Mouse (Mus musculus) neural tube, embryonic 15.5 days (tissue): ENCODE measurements around the gene Ogdh. TPM values are rescaled to one million over a fixed set of nuclear protein-coding genes. Genes with fewer than 3 reads are reported as not detected.

Experiments used
- ATAC-seq: fragments of 200-750 bp; cut with Nextera tagmentation; 2 replicates; pipeline ENCODE4 v1.8.0; 2017; ENCODE audit warnings: mild to moderate bottlenecking, moderate TSS enrichment, moderate library complexity; ENCODE audit not compliant: low FRiP score
- H3K27ac ChIP-seq: fragments of 300-500 bp; sonication (generic); replicated peaks from 2 replicates; pipeline ENCODE4 v1.5.1; 2015; ENCODE audit warnings: mild to moderate bottlenecking, inconsistent platforms
- H3K27me3 ChIP-seq: fragments of 300-500 bp; sonication (generic); replicated peaks from 2 replicates; pipeline ENCODE4 v1.6.1; 2015; ENCODE audit warnings: inconsistent platforms
- H3K36me3 ChIP-seq: fragments of 300-500 bp; sonication (generic); 2 replicates; pipeline ENCODE4 v1.6.1; 2015; ENCODE audit warnings: inconsistent platforms
- H3K4me1 ChIP-seq: fragments of 300-500 bp; sonication (generic); 2 replicates; pipeline ENCODE4 v1.6.1; 2015; ENCODE audit warnings: inconsistent platforms
- H3K4me2 ChIP-seq: fragments of 300-500 bp; sonication (generic); 2 replicates; pipeline ENCODE4 v1.6.1; 2015; ENCODE audit warnings: inconsistent platforms, mild to moderate bottlenecking, moderate library complexity
- H3K4me3 ChIP-seq: fragments of 300-500 bp; sonication (generic); replicated peaks from 2 replicates; pipeline ENCODE4 v1.5.1; 2015; ENCODE audit warnings: mild to moderate bottlenecking, inconsistent platforms
- H3K9ac ChIP-seq: fragments of 300-500 bp; sonication (generic); replicated peaks from 2 replicates; pipeline ENCODE4 v1.6.1; 2015; ENCODE audit warnings: mild to moderate bottlenecking, inconsistent platforms
- H3K9me3 ChIP-seq: fragments of 300-500 bp; sonication (generic); replicated peaks from 2 replicates; pipeline ENCODE4 v1.6.1; 2016; ENCODE audit warnings: inconsistent platforms
- WGBS: fragments of 180-500 bp; shearing (Covaris S2); methylation state at CpG from one replicate; pipeline ENCODE4 v1.1.7; 2015; ENCODE audit warnings: mixed read lengths; 5-methylcytosine and 5-hydroxymethylcytosine counted together
- polyA plus RNA-seq: library from polyadenylated mRNA; unstranded; fragments of >200 nt; fragmentation: Nextera tagmentation; extraction: Ambion mirVana; gene quantifications from 2 replicates; pipeline ENCODE4 v1.2.1, GENCODE M21; 2015

Ogdh gene
- polyA plus RNA-seq, 1 experiment from 2014 or later: 129 TPM

- 87% methylated on average over 2 of the region's 2 CpGs for WGBS
- no peak overlapping the region for H3K4me3 ChIP-seq
Measured at GRCm38 (mm10) chr11:6302793-6303192, 11.4 kb downstream of the Ogdh start.

GRCm38 (mm10) chr11:6305943-6306430, 14.6 kb downstream of the Ogdh start:
- Histone ChIP-seq H3K27ac (no peak overlapping the region), H3K4me1 (no peaks in the 10 kb centered on the region), H3K4me2 (no peak overlapping the region), H3K4me3 (no peak overlapping the region), H3K36me3 (peaks cover 43% of the 10 kb centered on the region), H3K27me3 (no peaks in the 10 kb centered on the region), H3K9me3 (no peaks in the 10 kb centered on the region), H3K9ac (no peak overlapping the region)
- no peak for ATAC-seq
- WGBS: 98% methylated on average over 1 of the region's 1 CpGs

More at GRCm38 (mm10) chr11:6302793-6303192, 11.4 kb downstream of the Ogdh start:
- H3K4me1 ChIP-seq: no peaks in the 10 kb centered on the region
- no peaks in the 10 kb centered on the region for H3K9me3 ChIP-seq
- peaks cover 47% of the 10 kb centered on the region for H3K36me3 ChIP-seq
- H3K27ac ChIP-seq: no peak overlapping the region
- ATAC-seq: no peak
- H3K4me2 ChIP-seq: no peak overlapping the region
- no peak overlapping the region for H3K9ac ChIP-seq
- H3K27me3 ChIP-seq: no peaks in the 10 kb centered on the region

DNA sequence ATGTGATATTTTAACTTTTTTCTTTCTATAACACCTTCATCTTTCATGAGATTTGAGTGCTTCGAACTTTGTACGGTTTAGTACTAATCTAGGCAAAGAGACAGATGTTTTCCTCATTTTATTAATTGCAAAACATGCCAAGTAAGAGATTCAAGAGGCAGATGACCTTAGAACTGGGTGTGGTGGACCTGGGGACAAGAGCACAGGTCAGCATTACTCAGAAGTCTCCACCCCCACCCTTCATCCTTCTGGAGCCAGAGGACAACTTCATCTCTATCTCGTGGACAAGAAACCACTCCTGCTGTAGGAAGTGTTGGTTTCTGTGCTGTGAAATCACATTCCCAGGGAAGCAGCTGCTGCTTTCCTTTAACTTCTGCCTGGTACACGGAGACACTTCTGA, 16.7 kb downstream of the Ogdh start:
- Histone ChIP-seq H3K27ac (no peak overlapping the region), H3K4me1 (no peaks in the 10 kb centered on the region), H3K9me3 (no peaks in the 10 kb centered on the region), H3K9ac (no peak overlapping the region), H3K4me3 (no peak overlapping the region), H3K4me2 (no peak overlapping the region), H3K27me3 (no peaks in the 10 kb centered on the region), H3K36me3 (peaks cover 45% of the 10 kb centered on the region)
- 96% methylated on average over 4 of the region's 4 CpGs for WGBS
- ATAC-seq: no peak

DNA sequence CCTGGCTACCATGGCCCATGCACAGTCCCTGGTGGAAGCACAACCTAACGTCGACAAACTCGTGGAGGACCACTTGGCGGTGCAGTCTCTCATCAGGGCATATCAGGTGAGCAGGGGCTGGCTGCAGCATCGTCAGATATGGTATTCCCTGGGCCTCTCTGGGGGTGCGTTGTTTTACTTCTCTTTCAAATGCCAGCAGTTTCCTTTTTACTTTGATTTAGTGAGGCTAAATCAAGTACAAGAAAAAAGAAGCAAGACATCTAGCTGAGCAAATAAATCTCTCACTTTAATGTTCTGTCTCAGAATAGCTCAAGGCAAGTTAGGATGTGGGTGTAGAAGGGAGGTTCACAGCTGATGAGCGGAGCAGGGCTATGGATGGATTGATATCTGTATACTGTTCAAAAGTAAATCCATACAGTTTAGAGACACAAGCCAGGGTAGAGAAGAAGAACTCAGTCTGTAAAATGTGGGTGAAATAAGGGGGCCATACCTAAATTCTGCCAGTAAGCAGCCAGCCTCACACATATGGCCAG, 22.5 kb downstream of the Ogdh start:
- H3K4me3 ChIP-seq: no peak overlapping the region
- peaks cover 60% of the 10 kb centered on the region for H3K36me3 ChIP-seq
- no peak overlapping the region for H3K9ac ChIP-seq
- H3K4me2 ChIP-seq: no peak overlapping the region
- ATAC-seq: no peak
- no peaks in the 10 kb centered on the region for H3K9me3 ChIP-seq
- 77% methylated on average over 7 of the region's 7 CpGs for WGBS
- no peaks in the 10 kb centered on the region for H3K27me3 ChIP-seq
- no peaks in the 10 kb centered on the region for H3K4me1 ChIP-seq
- H3K27ac ChIP-seq: no peak overlapping the region

DNA sequence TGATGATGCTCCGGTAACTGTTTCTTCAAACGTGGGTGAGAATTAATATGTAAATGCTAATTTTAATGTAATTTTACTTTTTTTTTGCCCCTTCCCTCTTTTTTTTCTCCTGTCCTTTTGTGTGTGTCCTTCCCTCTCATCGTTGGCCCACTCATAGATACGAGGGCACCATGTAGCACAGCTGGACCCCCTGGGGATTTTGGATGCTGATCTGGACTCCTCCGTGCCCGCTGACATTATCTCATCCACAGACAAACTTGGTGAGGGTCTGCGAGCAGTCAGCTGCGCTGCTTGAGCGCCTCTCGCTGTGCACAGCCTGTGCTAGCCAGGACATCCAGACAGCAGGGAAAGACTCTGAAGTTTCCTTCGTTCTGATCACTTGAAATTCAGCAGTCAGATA, 25.4 kb downstream of the Ogdh start:
- Histone ChIP-seq H3K9me3 (no peaks in the 10 kb centered on the region), H3K9ac (no peak overlapping the region), H3K4me3 (no peak overlapping the region), H3K27ac (no peak overlapping the region), H3K27me3 (no peaks in the 10 kb centered on the region), H3K36me3 (peaks cover 48% of the 10 kb centered on the region), H3K4me2 (no peak overlapping the region), H3K4me1 (no peaks in the 10 kb centered on the region)
- WGBS: 84% methylated on average over 11 of the region's 11 CpGs
- no peak for ATAC-seq

GRCm38 (mm10) chr11:6318559-6318958, 27.1 kb downstream of the Ogdh start:
- peaks cover 46% of the 10 kb centered on the region for H3K36me3 ChIP-seq
- H3K27ac ChIP-seq: no peak overlapping the region
- no peak for ATAC-seq
- no peak overlapping the region for H3K4me3 ChIP-seq
- no peak overlapping the region for H3K9ac ChIP-seq
- no peak overlapping the region for H3K4me2 ChIP-seq
- no peaks in the 10 kb centered on the region for H3K27me3 ChIP-seq
- no peaks in the 10 kb centered on the region for H3K9me3 ChIP-seq
- 94% methylated on average over 5 of the region's 5 CpGs for WGBS
- H3K4me1 ChIP-seq: no peaks in the 10 kb centered on the region

GRCm38 (mm10) chr11:6319374-6319773, 27.9 kb downstream of the Ogdh start:
- Histone ChIP-seq H3K4me3 (no peak overlapping the region), H3K4me1 (no peaks in the 10 kb centered on the region), H3K4me2 (no peak overlapping the region), H3K9ac (no peak overlapping the region), H3K27me3 (no peaks in the 10 kb centered on the region), H3K36me3 (peaks cover 50% of the 10 kb centered on the region), H3K9me3 (no peaks in the 10 kb centered on the region), H3K27ac (no peak overlapping the region)
- no peak for ATAC-seq
- 90% methylated on average over 2 of the region's 2 CpGs for whole genome bisulfite sequencing

- Histone ChIP-seq H3K9me3 (no peaks in the 10 kb centered on the region), H3K4me1 (no peaks in the 10 kb centered on the region), H3K27me3 (no peaks in the 10 kb centered on the region), H3K4me2 (no peak overlapping the region), H3K9ac (no peak overlapping the region), H3K36me3 (peaks cover 29% of the 10 kb centered on the region), H3K4me3 (no peak overlapping the region), H3K27ac (no peak overlapping the region)
- 93% methylated on average over 2 of the region's 2 CpGs for WGBS
- no peak for ATAC-seq
Measured at GRCm38 (mm10) chr11:6322086-6322485, 30.7 kb downstream of the Ogdh start.

DNA sequence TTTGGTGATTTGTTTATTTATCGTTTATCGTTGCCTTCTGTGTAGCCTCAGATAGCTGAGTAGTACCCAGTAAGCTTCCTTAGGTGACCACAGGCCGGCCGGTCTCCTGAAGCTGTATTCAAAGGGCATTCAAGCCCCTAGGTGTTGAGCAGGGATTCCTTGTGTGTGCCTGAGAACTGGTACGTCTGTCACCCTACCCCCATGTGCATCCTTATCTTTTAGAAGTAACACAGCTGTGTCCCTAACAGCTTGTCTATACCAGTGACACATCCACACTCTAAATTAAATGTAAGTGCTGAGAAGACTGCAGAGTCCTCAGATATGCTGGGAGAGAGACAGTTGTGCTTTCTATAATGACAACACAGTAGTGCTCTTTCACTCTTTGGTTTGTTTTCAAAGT, 31.9 kb downstream of the Ogdh start:
- Histone ChIP-seq H3K4me1 (no peaks in the 10 kb centered on the region), H3K9me3 (no peaks in the 10 kb centered on the region), H3K27ac (no peak overlapping the region), H3K36me3 (peaks cover 19% of the 10 kb centered on the region), H3K4me2 (no peak overlapping the region), H3K9ac (no peak overlapping the region), H3K4me3 (no peak overlapping the region), H3K27me3 (no peaks in the 10 kb centered on the region)
- WGBS: 88% methylated on average over 5 of the region's 5 CpGs
- no peak for ATAC-seq

DNA sequence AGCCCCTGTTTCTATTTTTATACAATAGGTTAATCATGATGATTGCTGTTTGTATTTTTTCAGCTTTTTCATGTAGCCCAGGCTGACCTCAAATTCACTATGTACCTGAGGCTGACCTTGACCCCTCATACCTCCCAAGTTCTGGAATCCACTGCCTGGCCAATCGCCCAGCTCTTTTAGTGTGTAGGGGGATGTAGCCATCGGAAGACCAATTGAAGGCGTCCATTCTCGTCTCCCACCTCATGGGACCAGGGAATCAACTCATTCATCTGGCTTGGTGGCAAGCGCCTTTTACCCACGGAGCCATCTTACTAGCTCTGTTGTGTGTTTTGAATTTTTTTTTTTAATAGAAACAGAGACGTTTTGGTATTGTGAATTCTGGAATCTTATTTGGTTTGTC, 39.8 kb downstream of the Ogdh start:
- no peak overlapping the region for H3K4me2 ChIP-seq
- WGBS: 95% methylated on average over 7 of the region's 7 CpGs

DNA sequence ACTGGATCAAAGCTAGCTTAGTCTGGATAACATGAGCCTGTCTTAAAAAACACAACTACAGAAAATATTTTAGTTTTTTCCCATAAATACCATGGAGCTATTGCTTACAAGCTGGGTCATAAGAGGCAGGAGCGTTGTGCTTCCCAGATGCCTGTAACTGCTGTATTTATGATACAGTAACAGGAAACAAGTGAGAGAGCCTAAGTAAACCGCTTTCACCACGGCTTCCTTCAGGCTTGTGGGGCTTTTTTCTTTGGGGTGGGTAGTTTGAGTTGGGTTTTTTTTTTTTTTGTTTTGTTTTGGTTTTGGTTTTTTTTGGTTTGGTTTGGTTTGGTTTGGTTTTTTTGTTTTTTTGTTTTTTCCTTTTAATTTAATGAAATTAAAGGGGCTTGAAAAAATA, 41.2 kb downstream of the Ogdh start:
- no peaks in the 10 kb centered on the region for H3K27me3 ChIP-seq
- WGBS: 93% methylated on average over 3 of the region's 3 CpGs
- ATAC-seq: no peak
- peaks cover 14% of the 10 kb centered on the region for H3K36me3 ChIP-seq
- no peak overlapping the region for H3K9ac ChIP-seq
- no peak overlapping the region for H3K27ac ChIP-seq
- no peaks in the 10 kb centered on the region for H3K9me3 ChIP-seq
- no peaks in the 10 kb centered on the region for H3K4me1 ChIP-seq
- H3K4me3 ChIP-seq: no peak overlapping the region
- no peak overlapping the region for H3K4me2 ChIP-seq

More for the DNA sequence above, 39.8 kb downstream of the Ogdh start:
- no peaks in the 10 kb centered on the region for H3K27me3 ChIP-seq
- H3K36me3 ChIP-seq: peaks cover 14% of the 10 kb centered on the region
- H3K9ac ChIP-seq: no peak overlapping the region
- no peak overlapping the region for H3K4me3 ChIP-seq
- no peaks in the 10 kb centered on the region for H3K4me1 ChIP-seq
- no peak overlapping the region for H3K27ac ChIP-seq
- no peak for ATAC-seq
- no peaks in the 10 kb centered on the region for H3K9me3 ChIP-seq

- Histone ChIP-seq H3K4me3 (no peak overlapping the region), H3K36me3 (peaks cover 18% of the 10 kb centered on the region), H3K4me1 (no peaks in the 10 kb centered on the region), H3K9ac (no peak overlapping the region), H3K4me2 (no peak overlapping the region), H3K27ac (no peak overlapping the region), H3K9me3 (no peaks in the 10 kb centered on the region), H3K27me3 (no peaks in the 10 kb centered on the region)
- 88% methylated on average over 7 of the region's 7 CpGs for WGBS
- ATAC-seq: no peak
Measured at GRCm38 (mm10) chr11:6333403-6333802, 42.0 kb downstream of the Ogdh start.

DNA sequence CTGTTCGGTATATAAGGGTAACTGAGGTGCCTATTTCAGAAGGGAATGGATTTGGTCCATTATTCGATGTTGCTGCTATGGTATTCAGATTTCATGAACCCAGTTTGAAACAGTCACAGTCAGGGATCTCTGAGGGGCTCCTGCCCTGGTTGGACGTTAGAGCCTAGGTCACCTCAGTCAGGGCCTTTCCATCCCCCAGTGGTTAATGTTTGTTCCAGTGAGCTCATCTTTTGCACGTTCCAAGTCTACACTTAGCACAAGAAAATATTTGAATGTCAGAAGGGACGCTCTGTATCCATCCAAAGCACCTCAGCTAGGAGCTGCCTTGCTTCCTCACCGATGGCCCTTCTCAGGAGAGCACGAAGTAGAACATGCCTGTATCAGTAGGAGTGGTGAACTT, 43.9 kb downstream of the Ogdh start:
- no peak overlapping the region for H3K27ac ChIP-seq
- no peak overlapping the region for H3K4me2 ChIP-seq
- no peaks in the 10 kb centered on the region for H3K27me3 ChIP-seq
- no peaks in the 10 kb centered on the region for H3K4me1 ChIP-seq
- no peaks in the 10 kb centered on the region for H3K9me3 ChIP-seq
- no peak for ATAC-seq
- H3K4me3 ChIP-seq: no peak overlapping the region
- H3K36me3 ChIP-seq: peaks cover 33% of the 10 kb centered on the region
- no peak overlapping the region for H3K9ac ChIP-seq
- 93% methylated on average over 7 of the region's 7 CpGs for WGBS
